Mouse (Mus musculus): ENCODE measurements around the gene Tmem54.

The Tmem54 gene

GRCm38 (mm10) chr4:129105356-129105755 is at the start of gene Tmem54:
Gene Tmem54 (plus strand): TSS chr4:129105548.
- peak; percentile 37 for DNase-seq (ENCODE audit: low read depth, low spot score)

GRCm38 (mm10) chr4:129055562-129055961 is 49.8 kb upstream of the Tmem54 start:
- no peak for DNase-seq (ENCODE audit: low read depth, low spot score)

DNA sequence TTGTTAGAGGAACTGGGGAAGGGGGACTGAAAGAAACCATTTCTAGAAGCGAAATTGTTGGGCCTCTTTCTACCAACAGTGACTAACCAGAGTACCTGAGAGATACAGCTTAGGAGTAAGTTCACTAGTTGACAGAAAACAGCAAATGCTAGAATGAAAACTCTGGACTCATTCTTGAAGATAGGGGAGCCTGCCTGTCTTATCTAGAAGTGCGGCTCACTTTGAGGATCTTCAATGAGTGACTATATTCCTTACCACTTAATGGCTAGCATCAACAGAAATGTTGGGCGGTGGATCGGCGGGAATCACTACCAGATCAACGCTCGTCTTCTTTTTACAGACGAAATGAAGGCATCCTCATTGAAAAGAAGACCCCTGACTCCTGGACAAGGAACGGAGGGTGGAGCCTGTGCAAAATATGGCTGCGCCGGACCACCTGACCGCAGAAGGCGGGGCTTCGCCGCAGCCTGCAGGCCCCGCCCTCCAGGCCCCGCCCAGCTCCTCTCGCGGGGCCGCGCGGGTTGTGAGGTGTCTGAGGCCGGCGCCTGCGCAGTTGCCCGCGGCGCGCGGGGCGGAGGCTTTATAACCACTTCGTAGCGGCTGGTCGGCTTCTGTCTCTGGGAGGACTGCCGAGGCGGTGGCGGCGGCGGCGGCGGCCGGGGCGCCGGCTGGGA is 47.7 kb upstream of the Tmem54 start:
- DNase-seq (ENCODE audit: low read depth, low spot score) = peak; percentile 94

DNA sequence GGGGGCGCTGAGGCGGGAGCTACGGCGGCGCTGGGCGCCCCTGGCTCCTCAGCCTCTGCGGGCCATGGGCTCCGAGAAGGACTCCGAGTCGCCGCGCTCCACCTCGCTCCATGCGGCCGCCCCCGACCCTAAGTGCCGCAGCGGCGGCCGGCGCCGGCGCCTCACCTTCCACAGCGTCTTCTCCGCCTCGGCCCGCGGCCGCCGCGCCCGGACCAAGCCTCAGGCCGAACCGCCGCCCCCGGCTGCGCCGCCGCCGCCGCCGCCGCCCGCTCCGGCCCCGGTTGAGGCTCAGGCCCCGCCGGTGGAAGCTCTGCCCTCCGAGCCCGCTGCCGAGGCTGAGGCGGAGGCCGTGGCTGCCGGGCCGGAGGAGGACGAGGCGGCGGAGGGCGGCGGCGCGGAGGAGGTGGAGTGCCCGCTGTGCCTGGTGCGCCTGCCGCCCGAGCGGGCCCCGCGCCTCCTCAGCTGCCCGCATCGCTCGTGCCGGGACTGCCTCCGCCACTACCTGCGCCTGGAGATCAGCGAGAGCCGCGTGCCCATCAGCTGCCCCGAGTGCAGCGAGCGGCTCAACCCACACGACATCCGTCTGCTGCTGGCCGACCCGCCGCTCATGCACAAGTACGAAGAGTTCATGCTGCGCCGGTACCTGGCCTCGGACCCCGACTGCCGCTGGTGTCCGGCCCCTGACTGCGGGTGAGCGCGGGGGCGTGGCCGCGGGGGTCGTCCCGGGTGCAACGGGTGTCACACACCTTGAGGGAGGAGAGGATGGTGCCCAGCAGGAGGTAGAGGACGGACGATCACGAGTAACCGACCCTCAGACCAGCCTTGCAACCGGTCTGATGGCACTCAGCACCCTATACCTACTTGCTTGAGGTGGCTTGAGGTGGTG is 46.9 kb upstream of the Tmem54 start, which contains the start of gene Rnf19b:
Gene Rnf19b (plus strand): TSS at position 65 of the 886 bp plus-strand sequence.
- peak; percentile 58 for DNase-seq (ENCODE audit: low read depth, low spot score)

GRCm38 (mm10) chr4:129059125-129059551 is 46.2 kb upstream of the Tmem54 start:
- DNase-seq (ENCODE audit: low read depth, low spot score) = peak; percentile 70

GRCm38 (mm10) chr4:129059922-129060321 is 45.4 kb upstream of the Tmem54 start:
- DNase-seq (ENCODE audit: low read depth, low spot score) = no peak

- peak; percentile 64 for DNase-seq (ENCODE audit: low read depth, low spot score)
These were observed 43.9 kb upstream of the Tmem54 start for GRCm38 (mm10) chr4:129061486-129061885.

- no peak for DNase-seq (ENCODE audit: low read depth, low spot score)
These were observed 42.9 kb upstream of the Tmem54 start for GRCm38 (mm10) chr4:129062281-129063075.

DNA sequence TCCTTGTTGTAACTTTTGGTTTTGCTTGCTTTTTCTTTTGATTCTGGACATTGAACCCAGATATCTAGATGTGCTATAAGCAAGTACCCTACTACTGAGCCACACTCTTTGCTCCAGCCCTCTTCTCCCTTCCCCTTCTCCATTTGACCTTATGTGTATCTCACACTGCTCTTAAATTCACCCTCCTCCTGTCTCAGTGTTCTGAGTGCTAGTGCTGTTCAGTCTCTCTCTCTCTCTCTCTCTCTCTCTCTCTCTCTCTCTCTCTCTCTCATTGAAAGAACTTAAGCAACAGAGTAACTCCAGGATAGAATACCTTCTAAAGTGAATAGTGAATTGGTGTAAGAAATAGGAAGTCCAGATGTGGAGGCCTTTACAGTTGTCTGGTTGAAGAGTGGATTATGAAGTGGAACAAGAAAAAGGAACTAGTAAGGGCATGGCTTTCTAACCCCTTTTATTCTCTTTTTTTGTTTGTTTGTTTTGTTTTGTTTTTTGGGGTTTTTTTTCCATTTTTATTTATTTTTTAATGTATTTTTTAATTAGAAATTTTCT is 39.6 kb upstream of the Tmem54 start:
- DNase-seq (ENCODE audit: low read depth, low spot score) = no peak

DNA sequence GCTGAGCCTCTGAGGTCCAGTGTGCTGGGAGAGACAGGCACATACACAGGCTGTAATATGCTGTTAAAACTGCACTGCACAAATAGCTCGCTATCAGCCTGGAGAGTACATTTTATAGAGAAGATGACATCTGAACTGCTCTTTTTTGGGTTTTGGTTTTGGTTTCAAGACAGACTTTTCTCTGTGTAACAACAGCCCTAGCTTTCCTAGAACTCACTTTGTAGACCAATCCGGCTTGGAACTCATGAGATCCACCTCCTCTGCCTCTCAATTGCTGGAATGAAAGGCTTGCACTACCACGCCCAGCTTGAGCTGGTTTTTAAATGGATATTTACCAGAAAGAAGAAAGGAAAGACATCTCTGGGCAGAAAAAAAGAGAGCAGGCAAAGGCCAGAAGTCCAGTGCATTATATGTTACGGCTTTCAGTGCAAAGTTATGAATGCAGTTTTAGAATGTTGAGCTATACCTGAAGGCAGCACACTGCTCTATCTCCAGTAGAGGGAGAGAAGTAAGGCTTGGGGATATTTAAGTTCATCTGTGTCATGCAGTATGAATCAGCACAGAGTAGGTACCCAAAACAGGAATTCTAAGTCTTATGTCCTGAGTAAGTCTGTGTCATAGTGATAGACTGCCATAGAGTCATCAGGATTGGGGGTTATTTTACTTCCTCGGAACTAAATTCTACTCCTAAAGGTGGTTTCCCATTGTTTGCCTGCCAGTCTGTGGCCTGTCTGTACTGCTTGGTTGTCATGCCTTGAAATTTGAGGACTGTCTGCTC is 37.5 kb upstream of the Tmem54 start:
- DNase-seq (ENCODE audit: low read depth, low spot score) = no peak

DNA sequence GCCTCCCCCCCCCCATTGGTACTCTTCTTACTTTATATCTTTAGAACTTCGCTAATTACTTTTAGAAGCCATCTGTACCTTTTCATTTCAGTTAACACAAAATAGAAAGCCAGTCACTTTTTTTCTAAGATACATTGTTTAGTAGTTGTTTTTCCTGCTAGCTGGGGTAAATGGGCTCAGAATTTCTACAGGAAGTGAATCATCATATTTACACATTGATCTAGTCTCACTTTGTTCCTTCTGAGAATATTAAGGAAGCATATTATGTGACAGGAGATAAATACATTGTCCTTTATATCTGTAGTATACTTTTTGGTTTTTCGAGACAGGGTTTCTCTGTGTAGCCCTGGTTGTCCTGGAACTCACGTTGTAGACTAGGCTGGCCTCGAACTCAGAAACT is 36.5 kb upstream of the Tmem54 start:
- no peak for DNase-seq (ENCODE audit: low read depth, low spot score)

GRCm38 (mm10) chr4:129079126-129079525 is 26.2 kb upstream of the Tmem54 start:
- DNase-seq (ENCODE audit: low read depth, low spot score) = peak; percentile 28

DNA sequence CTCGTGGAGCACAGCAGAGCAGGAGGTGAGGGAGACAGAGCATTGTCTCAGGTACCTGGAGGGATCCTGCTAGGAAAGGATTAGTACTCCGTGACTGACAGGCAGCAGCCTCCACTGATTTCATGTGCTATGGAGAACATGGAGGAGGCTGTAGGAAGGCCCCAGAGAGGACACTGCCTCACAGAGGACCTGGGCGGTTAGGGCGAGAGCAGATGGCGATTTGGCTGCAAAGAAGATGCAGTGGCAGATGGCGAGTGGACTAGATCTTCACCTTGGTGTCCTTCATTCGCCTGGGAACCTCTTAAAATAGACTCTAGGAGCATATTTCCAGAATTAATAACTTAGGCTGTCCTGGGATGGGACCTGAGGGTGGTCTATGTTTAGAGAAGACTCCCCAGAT is 24.3 kb upstream of the Tmem54 start:
- DNase-seq (ENCODE audit: low read depth, low spot score) = no peak

GRCm38 (mm10) chr4:129081512-129081911 is 23.8 kb upstream of the Tmem54 start:
- no peak for DNase-seq (ENCODE audit: low read depth, low spot score)

- no peak for DNase-seq (ENCODE audit: low read depth, low spot score)
These were observed 23.4 kb upstream of the Tmem54 start for GRCm38 (mm10) chr4:129081939-129082338.

GRCm38 (mm10) chr4:129082379-129083115 is 22.8 kb upstream of the Tmem54 start:
- peak; percentile 85 for DNase-seq (ENCODE audit: low read depth, low spot score)

DNA sequence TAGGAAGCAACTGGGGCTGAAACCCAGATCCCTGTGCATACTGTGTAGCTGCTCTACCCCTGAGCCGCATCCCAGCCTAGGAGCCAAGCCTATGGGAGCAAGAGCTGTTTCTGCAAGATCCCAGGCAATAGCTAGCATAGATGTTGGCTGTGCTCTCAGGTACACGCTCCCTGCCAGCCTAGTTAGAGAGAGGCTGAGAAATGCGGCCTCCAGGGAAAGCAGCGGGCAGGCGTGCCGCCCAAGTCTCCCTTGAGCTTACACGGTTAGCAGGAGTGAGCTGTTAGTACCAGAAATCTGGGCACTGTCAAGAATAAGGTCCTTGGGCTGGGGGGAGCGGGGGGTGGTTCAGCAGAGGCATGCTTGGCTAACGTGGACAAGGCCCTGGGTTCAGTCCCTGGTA is 20.5 kb upstream of the Tmem54 start:
- no peak for DNase-seq (ENCODE audit: low read depth, low spot score)

- peak; percentile 85 for DNase-seq (ENCODE audit: low read depth, low spot score)
These were observed 19.3 kb upstream of the Tmem54 start for GRCm38 (mm10) chr4:129086078-129086477.

DNA sequence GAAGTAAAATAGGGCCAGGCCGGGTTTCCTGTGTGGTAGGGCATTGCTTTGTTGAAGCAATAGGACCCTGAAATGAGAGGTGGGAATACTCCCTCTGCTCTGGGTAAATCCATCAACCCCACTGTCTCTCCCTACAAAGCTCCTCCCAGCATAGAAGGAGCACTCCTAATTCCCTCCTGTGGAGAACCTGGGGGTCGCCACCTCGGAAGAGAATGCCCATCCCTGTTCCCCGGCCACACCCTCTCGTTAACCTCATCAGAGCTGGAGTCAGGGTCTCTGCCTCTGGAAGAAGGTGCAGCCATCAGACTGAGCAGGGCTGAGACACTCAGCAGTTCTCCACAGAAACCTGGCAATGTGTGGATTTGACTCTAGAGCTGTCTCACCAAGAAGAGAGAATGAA is 17.5 kb upstream of the Tmem54 start:
- peak; percentile 69 for DNase-seq (ENCODE audit: low read depth, low spot score)

- DNase-seq (ENCODE audit: low read depth, low spot score) = no peak
These were observed 10.1 kb upstream of the Tmem54 start for GRCm38 (mm10) chr4:129095276-129095675.
